Mouse (Mus musculus) T-cell, adult 2 months (primary cell): ENCODE results near the gene Ddit4.

Experiments used
- DNase-seq: peaks from one replicate; pipeline ENCODE4 v3.0.0; 2022; ENCODE audit warnings: low spot score

Ddit4 gene

DNA sequence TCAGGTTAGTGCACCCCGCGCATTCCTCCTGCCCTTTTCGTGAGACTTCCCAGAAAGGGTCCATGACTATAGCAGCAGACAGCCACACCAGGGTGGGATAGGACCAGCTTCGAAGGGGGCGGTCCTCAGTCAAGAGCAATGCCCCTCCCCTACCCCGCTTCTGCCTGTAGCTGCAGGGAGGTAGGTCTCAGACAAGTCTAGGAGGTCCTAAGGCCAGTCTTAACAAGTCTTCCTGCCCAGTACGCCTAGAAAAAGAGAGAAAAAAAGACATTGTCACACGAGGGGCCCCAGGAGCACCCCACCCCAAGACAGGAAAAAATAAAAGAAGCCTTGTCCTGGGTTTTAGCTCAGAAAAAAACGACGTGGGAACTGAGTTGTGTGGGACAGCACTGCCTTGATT, 35.0 kb downstream of the Ddit4 start:
- no peak for DNase-seq

DNA sequence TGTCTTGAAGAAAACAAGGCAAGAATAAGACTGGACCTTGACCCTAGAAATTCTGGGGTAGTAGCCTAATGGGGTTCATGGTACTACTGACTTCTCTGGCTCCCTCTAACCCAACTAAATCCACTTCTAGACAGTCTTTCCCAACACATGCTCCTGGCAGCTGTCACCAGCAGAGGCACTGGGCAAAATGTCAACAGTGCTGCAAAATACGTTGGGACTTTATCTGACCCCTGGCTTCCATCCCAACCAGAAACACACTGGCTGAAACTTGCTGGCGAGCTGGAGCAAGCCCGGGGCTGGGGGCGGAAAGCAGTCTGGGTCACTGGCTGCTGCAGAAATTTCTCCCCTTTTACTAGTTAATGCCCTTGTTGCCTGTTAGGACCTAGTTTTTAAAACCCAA, 35.5 kb downstream of the Ddit4 start:
- DNase-seq: no peak

- DNase-seq: no peak
Observed at GRCm38 (mm10) chr10:59915196-59915962, 36.3 kb downstream of the Ddit4 start.

GRCm38 (mm10) chr10:59911561-59912198, 40.0 kb downstream of the Ddit4 start:
- DNase-seq: no peak

DNA sequence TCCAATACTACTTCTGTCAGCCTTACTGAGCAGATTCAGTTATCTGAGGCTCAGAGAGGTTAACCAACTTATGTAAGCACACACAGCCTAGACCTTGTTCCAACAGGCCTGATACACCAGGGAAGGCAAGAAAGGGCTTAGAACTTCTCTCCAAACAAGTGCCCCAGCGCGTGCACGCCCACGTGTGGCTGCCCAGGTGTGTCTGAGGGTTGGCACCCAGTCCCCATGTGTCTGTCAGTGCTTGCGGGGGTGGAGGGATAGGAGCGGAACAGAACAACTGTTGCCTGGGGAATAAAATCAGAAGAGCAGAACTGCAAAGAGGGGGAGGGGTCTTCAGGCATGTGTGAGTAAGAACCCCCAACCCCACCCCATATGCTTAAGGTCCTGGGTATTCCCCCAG, 40.5 kb downstream of the Ddit4 start:
- peak; percentile 75 for DNase-seq

GRCm38 (mm10) chr10:59909357-59909847, 42.2 kb downstream of the Ddit4 start:
- DNase-seq: no peak

DNA sequence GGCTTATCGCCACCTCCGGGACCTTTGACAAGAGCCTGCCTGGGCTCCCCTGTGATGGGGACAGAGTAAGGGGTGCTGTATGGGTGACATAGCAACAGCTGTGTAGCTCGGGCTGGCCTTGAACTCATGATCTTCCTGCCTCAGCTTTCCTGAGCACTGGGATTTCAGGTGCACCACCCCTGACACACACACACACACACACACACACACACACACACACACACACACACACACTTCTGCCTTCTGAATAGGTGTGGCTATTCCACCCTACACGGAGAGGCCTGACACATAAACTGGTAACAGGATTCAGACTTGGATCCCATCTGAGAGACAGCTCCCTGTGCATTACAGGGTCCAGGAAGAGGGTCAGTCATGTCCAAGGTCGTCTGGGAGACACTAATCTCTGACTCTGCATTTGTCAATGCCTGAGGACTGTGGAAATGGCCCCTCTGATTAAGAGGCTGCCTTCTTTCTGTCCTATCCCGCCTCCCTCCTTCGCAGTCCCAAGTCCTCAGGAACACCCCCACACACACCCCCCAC, 42.8 kb downstream of the Ddit4 start:
- no peak for DNase-seq

GRCm38 (mm10) chr10:59907695-59908299, 43.8 kb downstream of the Ddit4 start:
- peak; percentile 27 for DNase-seq

DNA sequence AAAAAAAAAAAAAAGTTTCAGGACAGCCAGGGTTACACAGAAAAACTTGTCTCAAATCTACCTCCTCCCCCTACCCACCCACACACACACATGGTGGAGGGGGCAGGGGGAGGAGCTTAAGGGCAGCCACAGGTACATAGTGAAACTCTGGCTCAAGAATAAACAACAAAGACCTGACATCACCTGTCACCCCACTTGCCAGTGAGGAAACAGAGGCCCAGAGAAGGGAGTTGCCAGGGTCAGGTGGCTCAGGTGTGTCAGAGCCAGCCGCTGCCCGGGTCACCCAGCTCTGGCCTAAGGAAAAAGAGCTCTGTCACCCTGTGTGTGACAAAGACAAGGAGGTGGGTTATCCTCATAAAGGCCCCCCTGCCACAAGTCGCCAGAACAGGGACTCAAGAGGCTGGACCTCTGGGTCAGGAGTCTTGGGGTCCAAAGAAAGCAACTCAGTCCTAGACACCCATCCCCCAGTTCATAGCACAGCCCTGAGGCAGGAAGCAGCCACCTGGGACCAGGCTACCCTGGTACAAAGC, 44.5 kb downstream of the Ddit4 start:
- DNase-seq: peak; percentile 30

GRCm38 (mm10) chr10:59903170-59903569, 48.5 kb downstream of the Ddit4 start:
- DNase-seq: no peak

DNA sequence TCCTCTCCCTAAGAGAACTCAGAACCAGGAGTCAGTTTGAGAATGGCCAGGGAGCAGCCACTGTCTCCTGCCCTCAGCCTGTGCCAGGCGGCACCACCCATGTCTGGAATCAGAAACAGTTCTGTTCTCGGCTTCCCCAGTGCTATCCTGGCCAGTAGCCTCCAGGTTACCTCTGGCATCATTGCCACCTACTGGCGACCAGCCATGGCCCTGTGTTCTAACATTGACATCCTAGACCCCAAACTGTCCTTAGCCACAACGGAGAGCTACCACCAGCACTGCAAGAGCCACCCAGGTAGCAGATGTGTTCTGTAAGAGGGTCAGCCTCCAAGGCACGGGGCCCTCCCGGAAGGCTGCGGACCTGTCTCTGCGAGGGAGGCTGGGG, 49.0 kb downstream of the Ddit4 start:
- DNase-seq: no peak

GRCm38 (mm10) chr10:59901986-59902605, 49.5 kb downstream of the Ddit4 start:
- peak; percentile 54 for DNase-seq

DNA sequence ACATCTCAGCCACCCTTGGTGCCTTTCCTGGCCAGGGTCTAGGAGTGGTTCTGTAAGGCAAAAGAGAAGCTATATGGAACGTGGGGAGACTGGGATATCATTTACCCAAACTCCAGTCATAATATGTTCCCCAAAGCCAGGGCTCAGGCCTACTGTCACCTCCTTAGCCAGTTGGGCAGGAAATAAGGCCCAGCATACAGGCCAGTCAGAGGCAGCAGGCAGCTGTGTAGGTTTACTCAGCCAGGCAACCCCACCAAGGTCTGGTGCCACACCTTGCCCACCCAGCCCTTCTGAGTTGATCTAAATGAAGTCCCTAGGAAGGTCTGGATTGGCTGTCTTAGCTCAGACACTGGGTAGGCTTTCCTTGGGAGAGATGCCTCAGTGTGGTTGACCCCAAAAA, 50.2 kb downstream of the Ddit4 start:
- no peak for DNase-seq

DNA sequence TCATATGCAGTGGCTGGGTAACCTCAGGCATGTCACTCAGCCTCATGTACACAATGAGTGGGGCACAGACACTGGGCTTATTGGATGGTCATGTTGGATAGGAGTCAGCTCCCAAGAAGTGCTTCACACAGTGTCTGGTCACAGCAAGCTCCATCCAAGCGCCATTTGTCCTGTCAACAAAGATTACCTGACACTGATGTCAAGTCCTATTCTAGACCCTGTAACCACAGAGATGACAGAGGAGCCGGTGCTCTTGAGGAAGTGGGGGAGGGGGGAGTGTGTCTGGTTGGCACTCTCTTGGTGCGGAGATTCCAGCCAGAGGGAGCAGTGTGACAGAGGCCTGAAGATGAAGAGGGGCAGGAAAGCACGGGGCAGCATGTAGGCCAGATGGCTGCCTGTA, 50.7 kb downstream of the Ddit4 start:
- peak; percentile 57 for DNase-seq

DNA sequence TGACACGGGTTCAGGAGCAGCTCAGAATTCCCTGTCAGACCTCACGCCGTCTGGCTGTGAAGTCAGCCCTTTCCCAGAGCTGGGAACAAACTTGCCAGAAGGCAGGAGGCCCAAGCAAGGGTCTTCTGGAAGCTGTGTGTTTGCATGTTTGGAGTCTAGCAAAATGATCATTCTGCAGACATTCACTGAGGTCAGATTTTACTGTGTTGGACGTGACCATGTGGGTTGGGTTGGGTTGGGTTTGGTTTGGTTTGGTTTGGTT, 51.5 kb downstream of the Ddit4 start:
- no peak for DNase-seq
